Mouse (Mus musculus): ENCODE results near the gene Dirc2. TPM values are rescaled to one million over a fixed set of nuclear protein-coding genes. Genes with fewer than 3 reads are reported as not detected.

The Dirc2 gene
- polyA plus RNA-seq, 1 experiment from 2014 or later = 10.0 TPM

DNA sequence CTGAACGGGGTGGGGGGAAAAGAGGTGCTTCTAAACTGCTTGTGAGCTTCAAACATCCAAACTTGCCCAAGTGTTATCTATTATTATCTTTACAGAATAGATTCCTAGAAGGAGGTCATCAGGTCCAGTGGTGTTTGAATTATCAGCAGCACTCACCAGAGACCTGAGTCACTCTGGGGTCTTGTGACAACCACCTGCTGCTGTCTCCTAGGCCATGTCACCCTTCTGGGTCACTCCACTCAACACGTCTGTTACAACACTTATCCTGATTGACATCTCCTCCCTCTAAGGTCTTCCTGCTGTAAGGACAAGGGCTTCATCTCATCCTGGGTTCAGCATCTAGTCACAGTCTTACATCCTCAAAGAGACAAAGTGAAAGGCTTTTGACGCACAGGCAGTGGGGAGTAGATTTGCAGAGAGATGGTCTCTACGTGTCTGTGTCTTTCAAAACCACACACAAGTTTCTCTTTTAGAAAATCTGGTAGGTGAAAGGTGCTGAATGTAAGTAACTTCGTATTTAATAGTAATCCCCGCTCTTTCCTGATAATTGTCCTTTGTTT lies 22.9 kb upstream of the Dirc2 start:
- no peaks in the 10 kb centered on the region for H3K27me3 ChIP-seq (ENCODE audit: control insufficient read depth, insufficient read depth, low read depth, low read length)

GRCm38 (mm10) chr16:35788330-35788729 lies 19.2 kb upstream of the Dirc2 start:
- Histone ChIP-seq H3K27me3 (ENCODE audit: control insufficient read depth, insufficient read depth, low read depth, low read length) (no peaks in the 10 kb centered on the region), H3K9ac (ENCODE audit: low read length) (no peak overlapping the region), H3K36me3 (ENCODE audit: control insufficient read depth, insufficient read depth, low read length) (peaks cover 6% of the 10 kb centered on the region; the same call in 1 of the 2 replicates), H3K4me1 (replicated peaks; ENCODE audit: control insufficient read depth, insufficient read depth, low read length) (no peaks in the 10 kb centered on the region), H3K27ac (ENCODE audit: low read length) (no peak overlapping the region), H3K9me3 (ENCODE audit: control insufficient read depth, low read length) (no peaks in the 10 kb centered on the region), H3K4me2 (ENCODE audit: low read depth, low read length) (no peak overlapping the region), H3K4me3 (ENCODE audit: low read length) (no peak overlapping the region)
- no peak for ATAC-seq (ENCODE audit: low read depth)
- 89% methylated on average over 6 of the region's 6 CpGs for WGBS

More for the DNA sequence above, 22.9 kb upstream of the Dirc2 start:
- no peak overlapping the region for H3K9ac ChIP-seq (ENCODE audit: low read length)
- H3K4me2 ChIP-seq (ENCODE audit: low read depth, low read length) = no peak overlapping the region
- H3K4me1 ChIP-seq (replicated peaks; ENCODE audit: control insufficient read depth, insufficient read depth, low read length) = no peaks in the 10 kb centered on the region
- H3K9me3 ChIP-seq (ENCODE audit: control insufficient read depth, low read length) = no peaks in the 10 kb centered on the region
- ATAC-seq (ENCODE audit: low read depth) = no peak
- 75% methylated on average over 6 of the region's 6 CpGs for WGBS
- H3K4me3 ChIP-seq (ENCODE audit: low read length) = no peak overlapping the region
- H3K27ac ChIP-seq (ENCODE audit: low read length) = no peak overlapping the region
- peaks cover 6% of the 10 kb centered on the region; the same call in 1 of the 2 replicates for H3K36me3 ChIP-seq (ENCODE audit: control insufficient read depth, insufficient read depth, low read length)

- peaks cover 6% of the 10 kb centered on the region; the same call in 1 of the 2 replicates for H3K36me3 ChIP-seq (ENCODE audit: control insufficient read depth, insufficient read depth, low read length)
- no peaks in the 10 kb centered on the region for H3K9me3 ChIP-seq (ENCODE audit: control insufficient read depth, low read length)
- no peak overlapping the region for H3K4me2 ChIP-seq (ENCODE audit: low read depth, low read length)
- no peaks in the 10 kb centered on the region for H3K4me1 ChIP-seq (replicated peaks; ENCODE audit: control insufficient read depth, insufficient read depth, low read length)
- H3K27ac ChIP-seq (ENCODE audit: low read length) = no peak overlapping the region
- WGBS = 82% methylated on average over 8 of the region's 8 CpGs
- no peak overlapping the region for H3K9ac ChIP-seq (ENCODE audit: low read length)
- no peak for ATAC-seq (ENCODE audit: low read depth)
- no peaks in the 10 kb centered on the region for H3K27me3 ChIP-seq (ENCODE audit: control insufficient read depth, insufficient read depth, low read depth, low read length)
- no peak overlapping the region for H3K4me3 ChIP-seq (ENCODE audit: low read length)
Measured at GRCm38 (mm10) chr16:35787568-35788189, 18.5 kb upstream of the Dirc2 start.

- H3K4me2 ChIP-seq (ENCODE audit: low read depth, low read length) = no peak overlapping the region
- WGBS = 83% methylated on average over 6 of the region's 6 CpGs
- no peak overlapping the region for H3K9ac ChIP-seq (ENCODE audit: low read length)
- no peak for ATAC-seq (ENCODE audit: low read depth)
- no peak overlapping the region for H3K4me3 ChIP-seq (ENCODE audit: low read length)
- H3K27ac ChIP-seq (ENCODE audit: low read length) = no peak overlapping the region
- H3K4me1 ChIP-seq (replicated peaks; ENCODE audit: control insufficient read depth, insufficient read depth, low read length) = no peaks in the 10 kb centered on the region
- H3K27me3 ChIP-seq (ENCODE audit: control insufficient read depth, insufficient read depth, low read depth, low read length) = no peaks in the 10 kb centered on the region
- peaks cover 6% of the 10 kb centered on the region; the same call in 1 of the 2 replicates for H3K36me3 ChIP-seq (ENCODE audit: control insufficient read depth, insufficient read depth, low read length)
- no peaks in the 10 kb centered on the region for H3K9me3 ChIP-seq (ENCODE audit: control insufficient read depth, low read length)
Measured at GRCm38 (mm10) chr16:35787163-35787562, 18.0 kb upstream of the Dirc2 start.

DNA sequence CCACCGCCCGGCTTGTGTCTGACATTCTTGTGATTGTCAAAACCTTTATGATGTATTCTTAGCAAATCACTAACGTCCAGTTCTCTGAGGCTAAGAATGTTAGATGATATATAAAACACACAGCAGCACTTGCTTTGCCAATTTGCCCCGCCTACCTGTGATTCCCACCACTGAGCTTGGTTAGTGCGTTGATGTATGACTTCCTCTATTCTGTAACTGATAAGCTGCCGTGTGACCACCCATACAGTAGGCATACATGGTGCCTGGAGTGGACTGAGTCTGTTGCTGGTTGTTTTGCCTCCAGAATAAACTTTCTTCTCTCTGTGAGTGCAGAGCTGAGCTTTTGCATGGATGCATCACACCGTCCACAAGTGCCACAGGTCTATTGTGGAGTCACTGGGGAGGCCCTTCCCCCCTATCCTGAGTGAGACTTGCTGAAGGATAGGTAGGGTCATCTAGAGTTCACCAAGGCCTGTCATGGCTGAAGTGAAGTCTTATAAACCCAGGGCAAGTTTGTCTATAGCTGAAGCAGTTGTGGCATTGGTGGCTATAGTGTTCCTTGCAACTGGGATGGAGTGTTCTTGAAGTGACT lies 15.1 kb upstream of the Dirc2 start:
- no peaks in the 10 kb centered on the region for H3K27me3 ChIP-seq (ENCODE audit: control insufficient read depth, insufficient read depth, low read depth, low read length)
- no peak for ATAC-seq (ENCODE audit: low read depth)

GRCm38 (mm10) chr16:35783207-35783573 lies 14.0 kb upstream of the Dirc2 start:
- 83% methylated on average over 3 of the region's 3 CpGs for WGBS
- H3K9ac ChIP-seq (ENCODE audit: low read length) = no peak overlapping the region
- no peaks in the 10 kb centered on the region for H3K36me3 ChIP-seq (ENCODE audit: control insufficient read depth, insufficient read depth, low read length)
- no peaks in the 10 kb centered on the region for H3K9me3 ChIP-seq (ENCODE audit: control insufficient read depth, low read length)
- no peaks in the 10 kb centered on the region for H3K4me1 ChIP-seq (replicated peaks; ENCODE audit: control insufficient read depth, insufficient read depth, low read length)
- H3K27me3 ChIP-seq (ENCODE audit: control insufficient read depth, insufficient read depth, low read depth, low read length) = no peaks in the 10 kb centered on the region
- no peak overlapping the region for H3K4me3 ChIP-seq (ENCODE audit: low read length)
- no peak overlapping the region for H3K27ac ChIP-seq (ENCODE audit: low read length)
- ATAC-seq (ENCODE audit: low read depth) = no peak
- H3K4me2 ChIP-seq (ENCODE audit: low read depth, low read length) = no peak overlapping the region

More for the DNA sequence above, 15.1 kb upstream of the Dirc2 start:
- peaks cover 2% of the 10 kb centered on the region; the same call in 1 of the 2 replicates for H3K36me3 ChIP-seq (ENCODE audit: control insufficient read depth, insufficient read depth, low read length)
- H3K27ac ChIP-seq (ENCODE audit: low read length) = no peak overlapping the region
- WGBS = 49% methylated on average over 7 of the region's 7 CpGs
- H3K4me2 ChIP-seq (ENCODE audit: low read depth, low read length) = no peak overlapping the region
- no peak overlapping the region for H3K9ac ChIP-seq (ENCODE audit: low read length)
- no peaks in the 10 kb centered on the region for H3K4me1 ChIP-seq (replicated peaks; ENCODE audit: control insufficient read depth, insufficient read depth, low read length)
- no peaks in the 10 kb centered on the region for H3K9me3 ChIP-seq (ENCODE audit: control insufficient read depth, low read length)
- H3K4me3 ChIP-seq (ENCODE audit: low read length) = no peak overlapping the region

DNA sequence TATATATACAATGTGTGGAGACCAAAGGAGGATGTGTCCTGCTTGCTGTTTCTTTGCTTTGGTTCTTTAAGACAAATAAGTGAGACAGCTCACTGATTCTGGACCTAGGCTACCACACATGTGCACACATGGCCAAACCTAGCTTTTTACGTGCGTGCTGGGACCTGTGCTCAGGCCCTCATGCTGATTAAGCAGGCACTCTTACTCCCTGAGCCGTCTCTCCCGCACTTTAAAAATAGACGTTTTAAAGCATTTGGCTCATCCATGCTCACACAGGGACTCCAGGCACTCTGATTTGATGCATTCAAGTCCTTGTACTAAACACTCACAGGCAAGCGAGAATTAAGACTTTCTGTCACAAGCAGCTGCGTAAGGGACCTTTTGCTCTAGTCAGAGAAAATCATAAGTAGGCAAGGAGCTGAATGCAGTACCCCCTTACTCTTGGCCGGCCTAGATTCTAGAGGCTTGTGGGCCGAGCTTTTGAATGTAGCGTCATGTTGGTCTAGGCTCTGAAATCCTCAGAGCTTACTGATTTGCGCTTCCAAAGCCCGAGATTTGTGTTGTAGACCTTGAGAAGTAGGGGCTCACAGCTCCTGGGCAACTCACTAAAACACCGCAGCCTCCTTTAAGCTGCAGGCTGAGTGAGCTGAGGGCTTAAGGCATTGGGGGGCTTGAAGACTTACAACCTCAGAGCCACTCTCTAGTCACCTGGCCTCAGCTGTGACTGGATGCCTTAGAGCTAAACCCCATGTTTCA lies 13.5 kb upstream of the Dirc2 start:
- WGBS = 84% methylated on average over 13 of the region's 13 CpGs
- H3K4me1 ChIP-seq (replicated peaks; ENCODE audit: control insufficient read depth, insufficient read depth, low read length) = no peaks in the 10 kb centered on the region
- H3K36me3 ChIP-seq (ENCODE audit: control insufficient read depth, insufficient read depth, low read length) = no peaks in the 10 kb centered on the region
- no peak for ATAC-seq (ENCODE audit: low read depth)
- no peaks in the 10 kb centered on the region for H3K27me3 ChIP-seq (ENCODE audit: control insufficient read depth, insufficient read depth, low read depth, low read length)
- H3K4me2 ChIP-seq (ENCODE audit: low read depth, low read length) = no peak overlapping the region
- no peak overlapping the region for H3K4me3 ChIP-seq (ENCODE audit: low read length)
- no peaks in the 10 kb centered on the region for H3K9me3 ChIP-seq (ENCODE audit: control insufficient read depth, low read length)
- no peak overlapping the region for H3K27ac ChIP-seq (ENCODE audit: low read length)
- no peak overlapping the region for H3K9ac ChIP-seq (ENCODE audit: low read length)

DNA sequence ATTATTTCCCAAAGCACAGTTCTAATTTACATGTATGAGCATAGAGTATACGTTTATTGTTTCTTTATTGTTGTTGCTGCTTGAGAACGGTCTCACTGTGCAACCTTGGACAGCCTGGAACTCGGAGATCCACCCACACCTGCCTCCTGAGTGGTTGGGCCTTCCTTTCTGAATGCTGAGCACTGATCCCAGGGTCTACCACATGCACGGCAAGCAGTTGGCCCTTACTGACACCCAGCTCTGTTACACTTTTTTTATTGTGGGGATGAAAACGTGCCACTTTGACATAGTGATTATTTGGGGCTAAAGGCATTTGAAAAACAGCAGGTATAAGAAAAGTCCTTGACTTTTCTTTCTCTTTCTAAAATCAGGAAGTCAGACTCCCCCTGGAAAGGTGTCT lies 12.5 kb upstream of the Dirc2 start:
- Histone ChIP-seq H3K27me3 (ENCODE audit: control insufficient read depth, insufficient read depth, low read depth, low read length) (no peaks in the 10 kb centered on the region), H3K4me1 (replicated peaks; ENCODE audit: control insufficient read depth, insufficient read depth, low read length) (no peaks in the 10 kb centered on the region), H3K4me2 (ENCODE audit: low read depth, low read length) (no peak overlapping the region), H3K9me3 (ENCODE audit: control insufficient read depth, low read length) (no peaks in the 10 kb centered on the region), H3K9ac (ENCODE audit: low read length) (no peak overlapping the region), H3K4me3 (ENCODE audit: low read length) (no peak overlapping the region), H3K27ac (ENCODE audit: low read length) (no peak overlapping the region), H3K36me3 (ENCODE audit: control insufficient read depth, insufficient read depth, low read length) (no peaks in the 10 kb centered on the region)
- ATAC-seq (ENCODE audit: low read depth) = no peak
- 80% methylated on average over 5 of the region's 5 CpGs for WGBS

GRCm38 (mm10) chr16:35781096-35781495 lies 11.9 kb upstream of the Dirc2 start:
- no peaks in the 10 kb centered on the region for H3K27me3 ChIP-seq (ENCODE audit: control insufficient read depth, insufficient read depth, low read depth, low read length)
- no peaks in the 10 kb centered on the region for H3K9me3 ChIP-seq (ENCODE audit: control insufficient read depth, low read length)
- H3K4me3 ChIP-seq (ENCODE audit: low read length) = no peak overlapping the region
- H3K4me1 ChIP-seq (replicated peaks; ENCODE audit: control insufficient read depth, insufficient read depth, low read length) = no peaks in the 10 kb centered on the region
- no peak overlapping the region for H3K27ac ChIP-seq (ENCODE audit: low read length)
- WGBS = 85% methylated on average over 9 of the region's 9 CpGs
- H3K4me2 ChIP-seq (ENCODE audit: low read depth, low read length) = no peak overlapping the region
- H3K9ac ChIP-seq (ENCODE audit: low read length) = no peak overlapping the region
- H3K36me3 ChIP-seq (ENCODE audit: control insufficient read depth, insufficient read depth, low read length) = no peaks in the 10 kb centered on the region
- ATAC-seq (ENCODE audit: low read depth) = no peak
